Mouse (Mus musculus) CH12.LX (cell line): ENCODE results near the gene Cfap45.

ENCODE experiments used
- CTCF ChIP-seq, 2 experiments: IDR thresholded peaks in 1 of 2; conservative IDR thresholded peaks in 1 of 2; 2 replicates each; pipeline ENCODE4 v1.5.1; 2011 to 2012; ENCODE audit warnings: low read depth in 2 of 2, low read length in 2 of 2, improper control_type of control experiment in 1 of 2, inconsistent platforms in 1 of 2, mild to moderate bottlenecking in 1 of 2, moderate library complexity in 1 of 2
- EP300 ChIP-seq: IDR thresholded peaks from 2 replicates; pipeline ENCODE4 v1.6.1; 2011; ENCODE audit warnings: low read length, improper control_type of control experiment
- POLR2A ChIP-seq: IDR thresholded peaks from 2 replicates; pipeline ENCODE4 v1.6.1; 2011; ENCODE audit warnings: low read depth, mild to moderate bottlenecking, improper control_type of control experiment, low read length

DNA sequence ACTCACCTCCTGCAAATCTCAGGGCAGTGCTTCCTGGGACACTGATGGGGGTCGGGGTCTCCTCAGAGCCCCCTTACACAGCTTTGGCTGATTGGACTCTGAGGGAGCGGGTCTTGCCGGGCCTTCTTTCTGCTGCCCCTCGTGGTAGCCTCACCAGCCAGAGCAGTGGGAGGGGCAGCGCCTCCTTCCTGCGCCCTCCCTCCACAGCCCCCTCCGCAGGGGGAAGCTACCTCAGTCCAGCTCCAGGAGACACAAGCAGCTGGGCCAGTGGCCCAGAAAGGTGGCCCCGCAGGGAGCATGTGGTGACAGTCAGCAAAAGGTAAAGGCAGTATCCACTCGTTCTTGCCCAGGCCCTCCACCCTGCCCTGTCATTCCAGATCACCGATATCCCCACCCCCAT, 23.2 kb upstream of the Cfap45 start:
- no peak for TF ChIP-seq CTCF (conservative IDR thresholded peaks at IDR 0.05 in 1 of 2, IDR thresholded peaks at IDR 0.05 in 1 of 2; ENCODE audit: low read depth in 2 of 2, low read length in 2 of 2)
- no peak for TF ChIP-seq POLR2A
- TF ChIP-seq EP300 = no peak
